Comparison of ENCODE assay signal across 8 mouse cellular contexts in the genomic region with DNA sequence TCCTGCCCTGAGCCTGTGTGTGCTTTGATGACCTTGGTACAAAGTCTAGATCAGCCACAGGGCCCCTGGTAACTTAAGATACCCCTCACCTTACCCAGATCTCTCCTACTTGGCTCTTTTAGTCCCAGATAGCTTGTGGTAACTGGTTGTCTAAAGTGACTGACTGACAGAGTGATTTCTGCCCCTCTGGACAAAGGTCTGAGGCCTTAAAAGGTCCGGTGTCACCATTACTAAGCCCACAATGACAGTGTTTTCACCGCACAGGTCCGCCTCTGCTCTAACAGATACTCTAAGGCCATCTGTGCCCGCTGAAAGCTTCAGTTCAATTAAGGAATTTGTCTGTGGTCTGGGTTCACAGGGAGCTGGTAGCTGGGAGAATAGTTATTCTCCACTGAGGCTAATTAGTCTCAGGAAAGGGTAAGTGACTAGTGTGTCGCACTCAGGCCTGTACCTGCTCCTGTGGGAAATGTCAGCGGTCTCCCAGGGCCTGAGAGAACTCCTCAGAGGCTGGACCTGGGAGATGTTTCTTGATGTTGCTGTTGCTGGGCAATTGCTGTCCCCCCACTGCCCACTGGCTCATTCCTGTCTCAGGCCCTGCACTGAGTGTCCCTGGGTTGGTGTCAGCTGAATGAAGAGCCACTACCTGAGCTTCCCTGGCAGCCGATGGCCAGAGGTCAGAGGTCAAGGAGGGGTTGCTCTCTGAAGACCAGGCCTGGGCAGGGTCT. TPM values are rescaled to one million over a fixed set of nuclear protein-coding genes. Genes with fewer than 3 reads are reported as not detected.
A peak's percentile ranks its signal among the peaks of the same experiment; 100 is the strongest.
DNase-seq lines count a peak whose midpoint lies in the region; ATAC-seq and TF ChIP-seq lines count a peak whose summit lies in the region.

No protein-coding gene starts in this region.

- WGBS in forebrain, embryonic 11.5 days, result 37% methylated on average over 7 of the region's 7 CpGs
- WGBS in forebrain, embryonic 13.5 days, result 27% methylated on average over 7 of the region's 7 CpGs
- WGBS in lung, postnatal 0 days, result 81% methylated on average over 7 of the region's 7 CpGs
- WGBS in intestine, embryonic 15.5 days, result 68% methylated on average over 7 of the region's 7 CpGs
- WGBS in liver, postnatal 0 days (ENCODE audit: insufficient replicate concordance), result 41% methylated on average over 7 of the region's 7 CpGs

- peak overlapping the region; percentile 25; the same call in 1 of the 2 replicates for H3K27ac ChIP-seq in forebrain, embryonic 11.5 days (ENCODE audit: low read depth, low read length)
- no peak overlapping the region for H3K27ac ChIP-seq in forebrain, embryonic 13.5 days
- H3K27ac ChIP-seq in lung, postnatal 0 days (ENCODE audit: low read length), result peak overlapping the region; percentile 85
- H3K27ac ChIP-seq in intestine, embryonic 15.5 days, result peak overlapping the region; percentile 61
- peak overlapping the region; percentile 81 for H3K27ac ChIP-seq in liver, postnatal 0 days (ENCODE audit: low read depth)

- no peak for TF ChIP-seq CTCF in lung, postnatal 0 days (IDR thresholded peaks at IDR 0.05)
- TF ChIP-seq CTCF in liver, postnatal 0 days (IDR thresholded peaks at IDR 0.05; ENCODE audit: low read depth), result no peak

- H3K9me3 ChIP-seq in forebrain, embryonic 11.5 days (ENCODE audit: control insufficient read depth, low read length), result no peaks in the 10 kb centered on the region
- H3K9me3 ChIP-seq in forebrain, embryonic 13.5 days (replicated peaks), result no peaks in the 10 kb centered on the region
- no peaks in the 10 kb centered on the region for H3K9me3 ChIP-seq in lung, postnatal 0 days (ENCODE audit: low read length)
- no peaks in the 10 kb centered on the region for H3K9me3 ChIP-seq in intestine, embryonic 15.5 days
- H3K9me3 ChIP-seq in liver, postnatal 0 days (ENCODE audit: low read length), result no peaks in the 10 kb centered on the region

- no peak for TF ChIP-seq EP300 in lung, postnatal 0 days (IDR thresholded peaks at IDR 0.05)
- no peak for TF ChIP-seq EP300 in liver, postnatal 0 days (IDR thresholded peaks at IDR 0.05; ENCODE audit: low read depth)

- no peaks in the 10 kb centered on the region; the same call in 1 of the 2 replicates for H3K27me3 ChIP-seq in forebrain, embryonic 11.5 days (ENCODE audit: control insufficient read depth, insufficient read depth, low read length)
- 0 out of 2 replicates have a peak, but pooled peaks cover 4% of the 10 kb centered on the region for H3K27me3 ChIP-seq in forebrain, embryonic 13.5 days
- no peaks in the 10 kb centered on the region for H3K27me3 ChIP-seq in lung, postnatal 0 days (replicated peaks; ENCODE audit: insufficient read depth, low read length)
- H3K27me3 ChIP-seq in intestine, embryonic 15.5 days (replicated peaks), result no peaks in the 10 kb centered on the region
- H3K27me3 ChIP-seq in liver, postnatal 0 days (ENCODE audit: insufficient read depth, low read length), result no peaks in the 10 kb centered on the region

- no peak overlapping the region for H3K4me3 ChIP-seq in forebrain, embryonic 11.5 days (ENCODE audit: low read depth, low read length)
- no peak overlapping the region for H3K4me3 ChIP-seq in forebrain, embryonic 13.5 days
- H3K4me3 ChIP-seq in lung, postnatal 0 days (ENCODE audit: low read depth, low read length), result no peak overlapping the region
- no peak overlapping the region for H3K4me3 ChIP-seq in intestine, embryonic 15.5 days (replicated peaks)
- H3K4me3 ChIP-seq in liver, postnatal 0 days (ENCODE audit: low read depth, low read length), result no peak overlapping the region

- DNase-seq in forebrain, embryonic 11.5 days (ENCODE audit: low spot score), result no peak
- DNase-seq in lung, postnatal 0 days (ENCODE audit: low spot score), result no peak
- DNase-seq in lung, postnatal 25 days (ENCODE audit: low spot score), result no peak
- DNase-seq in liver, postnatal 0 days, result no peak
- no peak for DNase-seq in testis, postnatal 10 days (ENCODE audit: low spot score)

- peak overlapping the region; percentile 45 for H3K9ac ChIP-seq in forebrain, embryonic 11.5 days (ENCODE audit: low read length)
- H3K9ac ChIP-seq in forebrain, embryonic 13.5 days, result no peak overlapping the region
- no peak overlapping the region for H3K9ac ChIP-seq in lung, postnatal 0 days (replicated peaks; ENCODE audit: low read depth)
- H3K9ac ChIP-seq in intestine, embryonic 15.5 days, result no peak overlapping the region
- H3K9ac ChIP-seq in liver, postnatal 0 days (replicated peaks), result peak overlapping the region; percentile 47

- H3K4me2 ChIP-seq in forebrain, embryonic 11.5 days (ENCODE audit: low read depth, low read length, severe bottlenecking), result no peak overlapping the region
- H3K4me2 ChIP-seq in forebrain, embryonic 13.5 days, result no peak overlapping the region
- H3K4me2 ChIP-seq in lung, postnatal 0 days (replicated peaks; ENCODE audit: low read depth, low read length), result no peak overlapping the region
- H3K4me2 ChIP-seq in intestine, embryonic 15.5 days (replicated peaks), result 0 out of 2 replicates have a peak overlapping the region, but pooled peaks have one; percentile 12
- peak overlapping the region; percentile 44 for H3K4me2 ChIP-seq in liver, postnatal 0 days (ENCODE audit: low read depth, low read length)

- H3K36me3 ChIP-seq in forebrain, embryonic 11.5 days (ENCODE audit: control insufficient read depth, insufficient read depth, low read length), result no peaks in the 10 kb centered on the region
- H3K36me3 ChIP-seq in forebrain, embryonic 13.5 days (ENCODE audit: poor library complexity, severe bottlenecking), result no peaks in the 10 kb centered on the region
- H3K36me3 ChIP-seq in lung, postnatal 0 days (ENCODE audit: insufficient read depth, low read length), result no peaks in the 10 kb centered on the region
- H3K36me3 ChIP-seq in intestine, embryonic 15.5 days, result no peaks in the 10 kb centered on the region
- H3K36me3 ChIP-seq in liver, postnatal 0 days (replicated peaks; ENCODE audit: insufficient read depth, low read length), result no peaks in the 10 kb centered on the region

- H3K4me1 ChIP-seq in forebrain, embryonic 11.5 days (replicated peaks; ENCODE audit: control insufficient read depth, insufficient read depth, low read length), result peaks cover 24% of the 10 kb centered on the region
- H3K4me1 ChIP-seq in forebrain, embryonic 13.5 days, result peaks cover 29% of the 10 kb centered on the region
- peaks cover 39% of the 10 kb centered on the region for H3K4me1 ChIP-seq in lung, postnatal 0 days (ENCODE audit: insufficient read depth, low read depth, low read length)
- H3K4me1 ChIP-seq in intestine, embryonic 15.5 days (replicated peaks), result peaks cover 62% of the 10 kb centered on the region
- peaks cover 81% of the 10 kb centered on the region for H3K4me1 ChIP-seq in liver, postnatal 0 days (ENCODE audit: insufficient read depth)

- no peak for ATAC-seq in forebrain, embryonic 11.5 days (replicated peaks; ENCODE audit: low FRiP score)
- ATAC-seq in forebrain, embryonic 13.5 days, result no peak
- no peak for ATAC-seq in lung, postnatal 0 days
- no peak for ATAC-seq in intestine, embryonic 15.5 days
- ATAC-seq in liver, postnatal 0 days, result peak; percentile 10; the same call in 1 of the 2 replicates
- ATAC-seq in megakaryocyte-erythroid progenitor cell, adult 5-6 weeks (replicated peaks; ENCODE audit: low FRiP score, low TSS enrichment, poor library complexity, severe bottlenecking), result no peak

RNA-seq across cellular contexts. Expression of a gene that starts 41.1 kb away (rescaled TPM):
- polyA plus RNA-seq in forebrain, embryonic 11.5 days (2014; fragmentation: Nextera tagmentation; extraction: Ambion mirVana), result 11.9 and 15.3 TPM in 2 replicates
- 4.9 and 5.0 TPM in 2 replicates for polyA plus RNA-seq in forebrain, embryonic 13.5 days (2015; fragmentation: Nextera tagmentation; extraction: Ambion mirVana)
- 15.6 and 17.5 TPM in 2 replicates for polyA plus RNA-seq in lung, postnatal 0 days (2015; fragmentation: Nextera tagmentation; extraction: Ambion mirVana)
- polyA plus RNA-seq in intestine, embryonic 15.5 days (2015; fragmentation: Nextera tagmentation; extraction: Ambion mirVana), result 23.2 and 29.7 TPM in 2 replicates
- polyA plus RNA-seq in liver, postnatal 0 days (2015; fragmentation: Nextera tagmentation; extraction: Ambion mirVana), result 7.6 and 7.7 TPM in 2 replicates
- 136 and 142 TPM in 2 replicates for total RNA-seq in megakaryocyte-erythroid progenitor cell, adult 5-6 weeks (2014; fragmentation: Nextera tagmentation)
- 97.7 and 143 TPM in 2 replicates for total RNA-seq in megakaryocyte-erythroid progenitor cell, adult 5-6 weeks (2017)

Comparison
In these comparisons a context has a peak if more than half of its experiments do, and no peak if none do; other contexts are left out.
1. H3K9ac ChIP-seq: peak in forebrain, embryonic 11.5 days (single experiment) and liver, postnatal 0 days (single experiment); none in forebrain, embryonic 13.5 days (single experiment), lung, postnatal 0 days (single experiment) and intestine, embryonic 15.5 days (single experiment).
2. H3K4me2 ChIP-seq: peak in intestine, embryonic 15.5 days (single experiment) and liver, postnatal 0 days (single experiment); none in forebrain, embryonic 11.5 days (single experiment), forebrain, embryonic 13.5 days (single experiment) and lung, postnatal 0 days (single experiment).